Mouse (Mus musculus): Measurements from ENCODE around the gene Acaa1b.

DNA sequence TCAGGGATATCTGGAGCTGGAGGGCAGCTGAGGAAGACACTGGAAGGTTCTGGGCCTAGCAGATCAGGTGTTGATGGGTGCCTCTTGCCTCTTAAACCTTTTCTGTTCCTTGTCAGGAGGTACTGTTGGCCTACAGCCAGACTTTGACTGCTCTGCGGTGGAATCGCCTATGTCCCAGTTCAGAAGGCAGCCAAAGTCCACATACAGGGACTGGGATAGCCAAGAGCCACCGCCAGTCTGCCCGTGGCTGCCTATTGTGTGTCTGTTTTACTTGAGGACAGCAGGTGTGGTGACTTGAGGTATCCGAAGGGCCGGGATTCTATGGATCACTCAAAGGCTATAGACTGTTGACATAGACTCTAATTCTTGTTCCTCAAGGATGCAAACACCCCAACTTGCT is 8.7 kb upstream of the Acaa1b start:
- TF ChIP-seq CTCF (IDR thresholded peaks at IDR 0.05; ENCODE audit: low read depth, low read length) (no peak), EP300 (IDR thresholded peaks at IDR 0.05; ENCODE audit: insufficient read depth, low read depth, low read length) (no peak), POLR2A (IDR thresholded peaks at IDR 0.05; ENCODE audit: insufficient read depth, low read length) (no peak)
